Mouse (Mus musculus) MEL (cell line): ENCODE results near the gene Ccng2. TPM values are rescaled to one million over a fixed set of nuclear protein-coding genes. Genes with fewer than 3 reads are reported as not detected.

Source experiments
- DNase-seq: peaks from one replicate; pipeline ENCODE4 v3.0.0; 2011; ENCODE audit warnings: low read depth, low spot score
- H3K27ac ChIP-seq: 2 replicates; pipeline ENCODE4 v1.5.1; 2012; ENCODE audit warnings: low read depth, mild to moderate bottlenecking, control low read depth, low read length, moderate library complexity; ENCODE audit not compliant: control insufficient read depth
- H3K27me3 ChIP-seq, 2 experiments: fragments of 150-350 bp in 1 of 2; sonication (generic) in 1 of 2; 2 replicates each; pipeline ENCODE4 v1.6.1; 2012; ENCODE audit warnings: low read length in 2 of 2, mild to moderate bottlenecking in 2 of 2, improper control_type of control experiment in 1 of 2, moderate library complexity in 1 of 2; ENCODE audit not compliant: insufficient read depth in 2 of 2, control insufficient read depth in 1 of 2
- H3K36me3 ChIP-seq, 2 experiments: 2 replicates each; pipeline ENCODE4 v1.6.1; 2012 to 2014; ENCODE audit warnings: low read length in 2 of 2, improper control_type of control experiment in 1 of 2, inconsistent platforms in 1 of 2, mild to moderate bottlenecking in 1 of 2; ENCODE audit not compliant: insufficient read depth in 2 of 2, control insufficient read depth in 1 of 2
- H3K4me1 ChIP-seq, 2 experiments: fragments of 150-350 bp in 1 of 2; sonication (generic) in 1 of 2; 2 replicates each; pipeline ENCODE4 v1.6.1; 2012; ENCODE audit warnings: low read length in 2 of 2, improper control_type of control experiment in 1 of 2, mild to moderate bottlenecking in 1 of 2; ENCODE audit not compliant: insufficient read depth in 2 of 2, control insufficient read depth in 1 of 2
- H3K4me3 ChIP-seq, 2 experiments: fragments of 150-350 bp in 1 of 2; sonication (generic) in 1 of 2; 2 replicates each; pipeline ENCODE4 v1.5.1; 2012; ENCODE audit warnings: low read depth in 2 of 2, low read length in 2 of 2, mild to moderate bottlenecking in 2 of 2, moderate library complexity in 2 of 2, control low read depth in 1 of 2, improper control_type of control experiment in 1 of 2; ENCODE audit not compliant: control insufficient read depth in 1 of 2, insufficient read depth in 1 of 2
- H3K79me2 ChIP-seq: 2 replicates; pipeline ENCODE4 v1.6.1; 2012; ENCODE audit warnings: mild to moderate bottlenecking, low read length, moderate library complexity; ENCODE audit not compliant: control insufficient read depth, poor library complexity, insufficient read depth
- H3K9ac ChIP-seq: 2 replicates; pipeline ENCODE4 v1.6.1; 2012; ENCODE audit warnings: low read depth, mild to moderate bottlenecking, control low read depth, low read length, moderate library complexity; ENCODE audit not compliant: control insufficient read depth, poor library complexity, severe bottlenecking
- H3K9me3 ChIP-seq: fragments of 150-350 bp; sonication (generic); replicated peaks from 2 replicates; pipeline ENCODE4 v1.6.1; 2012; ENCODE audit warnings: mild to moderate bottlenecking, low read length, improper control_type of control experiment, moderate library complexity; ENCODE audit not compliant: insufficient read depth
- EP300 ChIP-seq, 2 experiments: IDR thresholded peaks; 2 replicates each; pipeline ENCODE4 v1.6.1; 2011; ENCODE audit warnings: improper control_type of control experiment in 2 of 2, low read length in 2 of 2, low read depth in 1 of 2, mild to moderate bottlenecking in 1 of 2
- ETS1 ChIP-seq: IDR thresholded peaks from 2 replicates; pipeline ENCODE4 v1.6.1; 2012; ENCODE audit warnings: low read depth, mild to moderate bottlenecking, inconsistent platforms, low read length, improper control_type of control experiment, moderate library complexity
- HCFC1 ChIP-seq: IDR thresholded peaks from 2 replicates; pipeline ENCODE4 v1.6.1; 2012; ENCODE audit warnings: low read depth, mild to moderate bottlenecking, inconsistent platforms, low read length, improper control_type of control experiment, moderate library complexity
- MAX ChIP-seq: IDR thresholded peaks from 2 replicates; pipeline ENCODE4 v1.6.1; 2011; ENCODE audit warnings: low read length, improper control_type of control experiment
- MEF2A ChIP-seq: IDR thresholded peaks from 2 replicates; pipeline ENCODE4 v1.6.1; 2014; ENCODE audit warnings: low read depth, mild to moderate bottlenecking, inconsistent platforms, low read length, improper control_type of control experiment; ENCODE audit not compliant: poor library complexity, insufficient replicate concordance, severe bottlenecking; ENCODE audit errors: extremely low read depth
- MXI1 ChIP-seq: IDR thresholded peaks from 2 replicates; pipeline ENCODE4 v1.6.1; 2011; ENCODE audit warnings: mild to moderate bottlenecking, low read depth, low read length, improper control_type of control experiment
- NELFE ChIP-seq: IDR thresholded peaks from 2 replicates; pipeline ENCODE4 v1.6.1; 2011; ENCODE audit warnings: low read depth, low read length, improper control_type of control experiment
- TCF12 ChIP-seq: IDR thresholded peaks from 2 replicates; pipeline ENCODE4 v1.6.1; 2014; ENCODE audit warnings: low read depth, mild to moderate bottlenecking, inconsistent platforms, low read length, improper control_type of control experiment, moderate library complexity
- USF1 ChIP-seq: IDR thresholded peaks from 2 replicates; pipeline ENCODE4 v1.6.1; 2014; ENCODE audit warnings: low read depth, mild to moderate bottlenecking, inconsistent platforms, low read length, improper control_type of control experiment, moderate library complexity
- ZMIZ1 ChIP-seq: IDR thresholded peaks from 2 replicates; pipeline ENCODE4 v1.6.1; 2012; ENCODE audit warnings: low read depth, mild to moderate bottlenecking, inconsistent platforms, low read length, improper control_type of control experiment, moderate library complexity
- ZNF384 ChIP-seq: IDR thresholded peaks from 2 replicates; pipeline ENCODE4 v1.6.1; 2012; ENCODE audit warnings: low read depth, mild to moderate bottlenecking, inconsistent platforms, low read length, improper control_type of control experiment
- polyA plus RNA-seq, 2 experiments: library from polyadenylated mRNA; stranded (reverse) in 1 of 2; unstranded in 1 of 2; fragments of >175 nt in 1 of 2; fragments of >200 nt in 1 of 2; gene quantifications; 2 replicates each; pipeline versions ENCODE4 v1.2.1 to v1.2.4; 2012; ENCODE audit warnings: low replicate concordance in 2 of 2, low read depth in 1 of 2; ENCODE audit not compliant: insufficient read length in 2 of 2, insufficient read depth in 1 of 2, missing spikeins in 1 of 2
- total RNA-seq: library from RNA; depleted of rRNA; stranded (reverse); fragments of 300-350 nt; gene quantifications from 2 replicates; pipeline ENCODE4 v1.2.3, GENCODE M21; 2012

Gene Ccng2
- total and polyA plus RNA-seq, 3 experiments, result 1.0 to 3.7 TPM; not detected in 1

DNA sequence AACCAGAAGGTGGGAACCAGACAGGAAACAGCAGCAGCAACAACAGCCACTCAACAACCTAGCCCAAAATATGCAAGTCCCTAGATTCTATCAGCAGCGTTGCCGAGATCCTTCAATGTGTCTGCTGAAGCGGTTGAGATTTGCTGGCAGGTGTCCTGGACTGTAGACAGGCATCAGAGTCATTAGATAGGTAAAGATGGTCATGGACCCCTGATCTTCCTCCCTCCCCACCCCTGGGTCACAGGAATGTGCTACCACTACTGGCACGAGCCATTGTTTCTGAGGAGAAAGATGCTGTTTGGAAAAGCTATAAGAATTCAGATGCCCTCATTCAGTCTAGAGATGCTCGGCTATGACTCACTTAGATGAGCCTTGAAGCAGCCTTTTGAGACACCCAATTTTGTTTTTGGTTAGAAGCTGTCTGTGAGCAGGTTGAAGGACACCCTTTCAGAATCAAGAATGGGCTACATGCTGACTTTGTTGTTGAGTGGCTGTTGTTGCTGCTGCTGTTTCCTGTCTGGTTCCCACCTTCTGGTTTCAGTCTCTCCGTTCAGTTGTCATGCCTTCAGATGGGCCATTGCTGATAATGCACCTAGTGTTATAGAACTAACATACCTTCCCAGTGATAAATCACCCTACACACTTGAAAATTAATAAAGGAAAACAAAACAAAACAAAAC is 3.5 kb upstream of the Ccng2 start:
- H3K4me3 ChIP-seq, result no peak overlapping the region
- no peak for TF ChIP-seq MAX
- peaks cover 0 to 27% of the 10 kb centered on the region in 2 experiments; a peak in 2 of 4 replicates for H3K36me3 ChIP-seq
- H3K79me2 ChIP-seq, result peaks cover 1% of the 10 kb centered on the region; the same call in 1 of the 2 replicates
- H3K27me3 ChIP-seq, result no peaks in the 10 kb centered on the region
- H3K4me1 ChIP-seq, result peaks cover 9 to 19% of the 10 kb centered on the region in 2 experiments; a peak in 3 of 4 replicates
- no peak overlapping the region for H3K9ac ChIP-seq
- no peaks in the 10 kb centered on the region for H3K9me3 ChIP-seq
- DNase-seq, result no peak
- H3K27ac ChIP-seq, result no peak overlapping the region

DNA sequence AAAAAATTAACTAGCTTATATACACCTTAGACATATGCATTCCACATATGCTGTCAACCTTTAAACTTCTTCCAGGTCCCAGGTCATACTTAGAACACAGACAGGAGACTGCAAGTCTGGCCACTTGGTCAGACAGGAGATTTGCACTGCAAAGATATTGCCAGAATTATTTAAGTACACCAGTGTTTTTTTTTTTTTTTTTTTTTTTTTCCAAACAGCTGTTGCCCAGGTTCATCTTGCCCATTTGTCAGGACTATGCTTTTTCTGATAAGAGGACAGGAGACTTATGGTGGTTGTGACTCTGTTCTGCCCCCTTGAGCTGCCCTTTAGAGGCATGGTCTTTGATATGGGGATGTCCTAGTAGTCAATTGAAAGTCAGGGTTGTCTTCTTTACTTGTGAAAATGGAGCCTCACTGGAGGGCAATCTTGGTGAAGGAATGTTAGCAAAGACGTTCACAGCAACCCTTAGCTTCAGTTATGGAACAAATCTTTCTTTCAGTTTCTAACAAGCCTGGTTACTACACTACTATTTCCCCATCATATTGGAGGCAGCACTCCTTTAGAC is 2.8 kb upstream of the Ccng2 start:
- H3K79me2 ChIP-seq, result peaks cover 1% of the 10 kb centered on the region; the same call in 1 of the 2 replicates
- no peaks in the 10 kb centered on the region for H3K27me3 ChIP-seq
- no peak overlapping the region for H3K27ac ChIP-seq
- peaks cover 0 to 29% of the 10 kb centered on the region in 2 experiments; a peak in 2 of 4 replicates for H3K36me3 ChIP-seq
- no peaks in the 10 kb centered on the region for H3K9me3 ChIP-seq
- H3K9ac ChIP-seq, result no peak overlapping the region
- TF ChIP-seq NELFE, result no peak
- peak; percentile 84 for TF ChIP-seq ZNF384
- TF ChIP-seq ZMIZ1, result no peak
- peak; percentile 21 for DNase-seq
- H3K4me1 ChIP-seq, result peaks cover 9 to 19% of the 10 kb centered on the region in 2 experiments; a peak in 3 of 4 replicates
- H3K4me3 ChIP-seq, result peak overlapping the region in 1 of 2 experiments; percentile 13; a peak in 1 of 4 replicates

DNA sequence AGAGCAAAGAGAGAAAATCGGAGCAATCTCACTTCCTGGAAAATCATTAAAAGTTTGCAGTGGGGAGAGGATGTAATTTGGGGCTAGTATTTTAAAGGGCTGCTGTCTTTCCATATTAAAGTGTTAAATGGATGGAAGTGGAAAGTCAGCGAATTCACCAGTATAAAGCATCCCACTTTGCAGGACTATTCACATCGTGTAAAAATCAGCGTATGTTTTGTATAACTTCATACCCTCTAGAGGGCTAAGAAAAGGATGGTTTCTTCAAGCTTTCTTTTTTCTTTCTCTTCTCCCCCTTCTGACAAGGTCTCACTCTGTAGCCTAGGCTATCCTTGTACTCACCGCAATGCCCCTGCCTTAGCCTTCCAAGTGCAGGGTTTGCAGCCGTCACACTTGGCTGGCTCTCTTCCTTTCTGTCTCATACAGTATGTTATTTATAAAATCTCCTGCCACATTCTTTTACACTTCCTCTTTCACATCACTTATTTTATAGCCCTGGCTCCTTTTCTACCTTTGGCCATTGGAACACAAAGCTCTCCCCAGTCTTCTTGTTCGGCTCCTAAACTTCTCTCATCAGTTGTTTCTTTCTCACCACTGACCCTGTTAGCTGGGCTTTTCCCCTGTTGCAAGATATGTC is 1.8 kb upstream of the Ccng2 start:
- Histone ChIP-seq H3K9ac (peak overlapping the region; percentile 65), H3K9me3 (no peaks in the 10 kb centered on the region), H3K36me3 (peaks cover 0 to 31% of the 10 kb centered on the region in 2 experiments; a peak in 2 of 4 replicates), H3K4me3 (peak overlapping the region; percentile 60 to 74), H3K4me1 (peaks cover 9 to 19% of the 10 kb centered on the region in 2 experiments; a peak in 3 of 4 replicates), H3K79me2 (peaks cover 1% of the 10 kb centered on the region; the same call in 1 of the 2 replicates), H3K27ac (peak overlapping the region; percentile 62), H3K27me3 (no peaks in the 10 kb centered on the region)
- no peak for DNase-seq
- 0 out of 2 replicates have a peak, but pooled peaks have one; percentile 20 for TF ChIP-seq MXI1
- TF ChIP-seq HCFC1, result peak; percentile 35; the same call in 1 of the 2 replicates
- TF ChIP-seq TCF12, result no peak
- TF ChIP-seq USF1, result no peak
- TF ChIP-seq NELFE, result no peak
- no peak for TF ChIP-seq MEF2A
- peak; percentile 26; the same call in 1 of the 2 replicates for TF ChIP-seq ETS1
- peak in 1 of 2 experiments; percentile 29; a peak in 1 of 4 replicates for TF ChIP-seq EP300 (IDR thresholded peaks at IDR 0.05; ENCODE audit: low read depth in 1 of 2, low read length in 2 of 2)
